Mouse (Mus musculus): ENCODE measurements around the gene Rbmxl1. TPM values are rescaled to one million over a fixed set of nuclear protein-coding genes. Genes with fewer than 3 reads are reported as not detected.
"Not testable (repeated sequence)": the region's sequence is repeated elsewhere in the genome, so short reads cannot be mapped to it uniquely, and the experiment has no call there.

The Rbmxl1 gene
- polyA plus RNA-seq (2012; fragmentation: generic; extraction: Trizol): 94.8 TPM
- long read RNA-seq, experiment 1, transcript Rbmxl1-202 (2 exons, 1,622 nt): major isoform, 49 of 91 reads
- long read RNA-seq, experiment 1, transcript Rbmxl1-201 (2 exons, 1,695 nt): minor isoform, 32 of 91 reads
- long read RNA-seq, experiment 1, partial matches to known transcripts: 0 of 91 reads
- long read RNA-seq, experiment 1, other reads (novel, unspliced or antisense): 10 of 91 reads
- long read RNA-seq, experiment 2, transcript Rbmxl1-201 (2 exons, 1,695 nt): major isoform, 384 of 774 reads
- long read RNA-seq, experiment 2, transcript Rbmxl1-202 (2 exons, 1,622 nt): minor isoform, 356 of 774 reads
- long read RNA-seq, experiment 2, partial matches to known transcripts: 5 of 774 reads
- long read RNA-seq, experiment 2, other reads (novel, unspliced or antisense): 29 of 774 reads

- H3ac ChIP-seq (ENCODE audit: control insufficient read depth, insufficient read length, low read depth): peak within 1 kb of the TSS; percentile 98
- TF ChIP-seq MYOG (IDR thresholded peaks at IDR 0.05; ENCODE audit: control insufficient read depth, extremely low read depth, insufficient read length) (no peak), MAX (IDR thresholded peaks at IDR 0.05) (no peak), MYOD1 (IDR thresholded peaks at IDR 0.05; ENCODE audit: control insufficient read depth, insufficient read length, low read depth) (no peak), FOSL1 (IDR thresholded peaks at IDR 0.05; ENCODE audit: insufficient read depth, low read length, poor library complexity, severe bottlenecking) (no peak), CEBPB (IDR thresholded peaks at IDR 0.05; ENCODE audit: low read depth) (no peak), CTCF (IDR thresholded peaks at IDR 0.05; ENCODE audit: control insufficient read depth, insufficient read depth, insufficient read length) (no peak), USF1 (IDR thresholded peaks at IDR 0.05; ENCODE audit: low read depth) (no peak)
- H3K4me3 ChIP-seq (ENCODE audit: insufficient read depth, poor library complexity, severe bottlenecking): peak within 1 kb of the TSS; percentile 89
- peaks cover 23% of the 10 kb centered on the region for H3K36me3 ChIP-seq (ENCODE audit: control insufficient read depth, insufficient read depth)
- peaks cover 54% of the 10 kb centered on the region for H3K79me3 ChIP-seq (ENCODE audit: low read depth)
- H3K27me3 ChIP-seq (ENCODE audit: control insufficient read depth, insufficient read depth, insufficient read length): no peaks in the 10 kb centered on the region
- peaks cover 89% of the 10 kb centered on the region for H3K79me2 ChIP-seq (ENCODE audit: control insufficient read depth, insufficient read depth)
These were observed at the start of gene Rbmxl1 for GRCm38 (mm10) chr8:78508719-78509272. Rbmxl1 (minus strand) TSS chr8:78508898.

- H3K36me3 ChIP-seq (ENCODE audit: control insufficient read depth, insufficient read depth): no peaks in the 10 kb centered on the region
- no peak overlapping the region for H3K4me3 ChIP-seq (ENCODE audit: insufficient read depth, poor library complexity, severe bottlenecking)
- H3K79me3 ChIP-seq (ENCODE audit: low read depth): peaks cover 2% of the 10 kb centered on the region
- H3ac ChIP-seq (ENCODE audit: control insufficient read depth, insufficient read length, low read depth): no peak overlapping the region
- H3K27me3 ChIP-seq (ENCODE audit: control insufficient read depth, insufficient read depth, insufficient read length): no peaks in the 10 kb centered on the region
- no peaks in the 10 kb centered on the region for H3K79me2 ChIP-seq (ENCODE audit: control insufficient read depth, insufficient read depth)
- TF ChIP-seq MAX (IDR thresholded peaks at IDR 0.05) (no peak), MYOD1 (IDR thresholded peaks at IDR 0.05; ENCODE audit: control insufficient read depth, insufficient read length, low read depth) (no peak), CEBPB (IDR thresholded peaks at IDR 0.05; ENCODE audit: low read depth) (no peak), CTCF (IDR thresholded peaks at IDR 0.05; ENCODE audit: control insufficient read depth, insufficient read depth, insufficient read length) (no peak), FOSL1 (IDR thresholded peaks at IDR 0.05; ENCODE audit: insufficient read depth, low read length, poor library complexity, severe bottlenecking) (no peak), USF1 (IDR thresholded peaks at IDR 0.05; ENCODE audit: low read depth) (no peak), MYOG (IDR thresholded peaks at IDR 0.05; ENCODE audit: control insufficient read depth, extremely low read depth, insufficient read length) (no peak)
These were observed 48.2 kb upstream of the Rbmxl1 start for GRCm38 (mm10) chr8:78556773-78557434.

GRCm38 (mm10) chr8:78555817-78556216 lies 47.1 kb upstream of the Rbmxl1 start:
- H3K79me2 ChIP-seq (ENCODE audit: control insufficient read depth, insufficient read depth): no peaks in the 10 kb centered on the region
- H3K36me3 ChIP-seq (ENCODE audit: control insufficient read depth, insufficient read depth): peaks cover 2% of the 10 kb centered on the region
- H3K27me3 ChIP-seq (ENCODE audit: control insufficient read depth, insufficient read depth, insufficient read length): no peaks in the 10 kb centered on the region
- H3ac ChIP-seq (ENCODE audit: control insufficient read depth, insufficient read length, low read depth): no peak overlapping the region
- no peaks in the 10 kb centered on the region for H3K79me3 ChIP-seq (ENCODE audit: low read depth)
- H3K4me3 ChIP-seq (ENCODE audit: insufficient read depth, poor library complexity, severe bottlenecking): no peak overlapping the region
- TF ChIP-seq USF1 (IDR thresholded peaks at IDR 0.05; ENCODE audit: low read depth) (no peak), MAX (IDR thresholded peaks at IDR 0.05) (no peak), MYOD1 (IDR thresholded peaks at IDR 0.05; ENCODE audit: control insufficient read depth, insufficient read length, low read depth) (no peak), CEBPB (IDR thresholded peaks at IDR 0.05; ENCODE audit: low read depth) (no peak), FOSL1 (IDR thresholded peaks at IDR 0.05; ENCODE audit: insufficient read depth, low read length, poor library complexity, severe bottlenecking) (no peak), CTCF (IDR thresholded peaks at IDR 0.05; ENCODE audit: control insufficient read depth, insufficient read depth, insufficient read length) (no peak), MYOG (IDR thresholded peaks at IDR 0.05; ENCODE audit: control insufficient read depth, extremely low read depth, insufficient read length) (no peak)

GRCm38 (mm10) chr8:78550752-78551134 lies 42.0 kb upstream of the Rbmxl1 start:
- no peaks in the 10 kb centered on the region for H3K79me3 ChIP-seq (ENCODE audit: low read depth)
- no peak overlapping the region for H3K4me3 ChIP-seq (ENCODE audit: insufficient read depth, poor library complexity, severe bottlenecking)
- TF ChIP-seq FOSL1 (IDR thresholded peaks at IDR 0.05; ENCODE audit: insufficient read depth, low read length, poor library complexity, severe bottlenecking) (no peak), CTCF (IDR thresholded peaks at IDR 0.05; ENCODE audit: control insufficient read depth, insufficient read depth, insufficient read length) (no peak), MYOD1 (IDR thresholded peaks at IDR 0.05; ENCODE audit: control insufficient read depth, insufficient read length, low read depth) (no peak), MAX (IDR thresholded peaks at IDR 0.05) (no peak), USF1 (IDR thresholded peaks at IDR 0.05; ENCODE audit: low read depth) (no peak), MYOG (IDR thresholded peaks at IDR 0.05; ENCODE audit: control insufficient read depth, extremely low read depth, insufficient read length) (no peak)
- no peak overlapping the region for H3ac ChIP-seq (ENCODE audit: control insufficient read depth, insufficient read length, low read depth)
- H3K36me3 ChIP-seq (ENCODE audit: control insufficient read depth, insufficient read depth): peaks cover 4% of the 10 kb centered on the region
- H3K27me3 ChIP-seq (ENCODE audit: control insufficient read depth, insufficient read depth, insufficient read length): no peaks in the 10 kb centered on the region
- no peaks in the 10 kb centered on the region for H3K79me2 ChIP-seq (ENCODE audit: control insufficient read depth, insufficient read depth)

- Histone ChIP-seq H3K36me3 (ENCODE audit: control insufficient read depth, insufficient read depth) (peaks cover 4% of the 10 kb centered on the region), H3K79me3 (ENCODE audit: low read depth) (no peaks in the 10 kb centered on the region)
- TF ChIP-seq CEBPB (IDR thresholded peaks at IDR 0.05; ENCODE audit: low read depth): no peak
- TF ChIP-seq USF1 (IDR thresholded peaks at IDR 0.05; ENCODE audit: low read depth): no peak
- TF ChIP-seq MYOD1 (IDR thresholded peaks at IDR 0.05; ENCODE audit: control insufficient read depth, insufficient read length, low read depth): no peak
- no peak for TF ChIP-seq MAX (IDR thresholded peaks at IDR 0.05)
- no peak for TF ChIP-seq CTCF (IDR thresholded peaks at IDR 0.05; ENCODE audit: control insufficient read depth, insufficient read depth, insufficient read length)
- no peak for TF ChIP-seq FOSL1 (IDR thresholded peaks at IDR 0.05; ENCODE audit: insufficient read depth, low read length, poor library complexity, severe bottlenecking)
- TF ChIP-seq MYOG (IDR thresholded peaks at IDR 0.05; ENCODE audit: control insufficient read depth, extremely low read depth, insufficient read length): no peak
These were observed 41.5 kb upstream of the Rbmxl1 start for GRCm38 (mm10) chr8:78549971-78550751.

GRCm38 (mm10) chr8:78545153-78545817 lies 36.6 kb upstream of the Rbmxl1 start:
- not testable (repeated sequence) for H3K27me3 ChIP-seq (ENCODE audit: control insufficient read depth, insufficient read depth, insufficient read length); H3K36me3 ChIP-seq (ENCODE audit: control insufficient read depth, insufficient read depth); H3K79me3 ChIP-seq (ENCODE audit: low read depth); H3K4me3 ChIP-seq (ENCODE audit: insufficient read depth, poor library complexity, severe bottlenecking); H3K79me2 ChIP-seq (ENCODE audit: control insufficient read depth, insufficient read depth); H3ac ChIP-seq (ENCODE audit: control insufficient read depth, insufficient read length, low read depth)

More at GRCm38 (mm10) chr8:78549971-78550751, 41.5 kb upstream of the Rbmxl1 start:
- Histone ChIP-seq H3K79me2 (ENCODE audit: control insufficient read depth, insufficient read depth) (no peaks in the 10 kb centered on the region), H3K4me3 (ENCODE audit: insufficient read depth, poor library complexity, severe bottlenecking) (no peak overlapping the region), H3K27me3 (ENCODE audit: control insufficient read depth, insufficient read depth, insufficient read length) (no peaks in the 10 kb centered on the region), H3ac (ENCODE audit: control insufficient read depth, insufficient read length, low read depth) (no peak overlapping the region)
